Mouse (Mus musculus): ENCODE measurements around the gene Cldn24.

Gene Cldn24

DNA sequence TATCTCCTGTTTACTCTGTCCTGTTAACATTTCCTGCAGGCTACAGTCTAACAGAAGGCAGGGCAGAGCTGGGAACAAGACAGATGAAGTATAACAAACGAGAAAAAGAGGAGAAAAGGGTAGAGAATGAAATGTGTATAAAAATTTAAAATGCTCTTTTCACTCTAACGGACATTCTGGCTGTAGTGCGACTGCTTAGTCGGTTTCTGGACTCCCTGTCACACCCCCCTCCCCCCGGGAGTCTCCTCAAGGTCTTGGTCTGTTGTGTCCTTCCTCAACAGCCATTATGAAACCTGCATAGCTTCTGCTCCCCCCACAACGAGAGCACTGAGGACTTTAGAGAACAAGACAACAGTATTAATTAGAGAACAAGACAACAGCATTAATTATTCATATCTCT is 10.7 kb downstream of the Cldn24 start:
- no peak for DNase-seq

DNA sequence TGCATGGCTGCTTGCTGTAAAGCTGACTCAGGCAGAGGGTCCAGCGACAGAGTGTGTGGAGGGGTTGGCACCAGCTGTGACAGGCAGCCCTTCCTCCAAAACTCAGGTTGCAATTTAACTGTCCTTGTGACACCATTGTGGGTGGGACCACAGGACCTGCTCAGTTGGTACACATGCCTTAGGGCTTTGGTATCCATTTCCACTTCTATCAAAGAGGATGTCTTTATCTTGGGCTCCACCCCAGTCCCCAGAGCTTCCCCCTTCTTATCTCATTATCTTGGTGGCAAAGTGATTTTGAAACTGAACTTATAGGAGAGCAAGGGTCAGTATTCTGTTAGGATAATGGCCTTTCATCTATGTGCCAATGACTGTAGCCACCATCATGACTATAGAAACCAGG is 12.0 kb downstream of the Cldn24 start:
- DNase-seq: no peak

- no peak for DNase-seq
Observed at GRCm38 (mm10) chr8:47843063-47843462, 21.1 kb downstream of the Cldn24 start.

- DNase-seq: no peak
Observed at GRCm38 (mm10) chr8:47843651-47844050, 21.7 kb downstream of the Cldn24 start.

- no peak for DNase-seq
Observed at GRCm38 (mm10) chr8:47845956-47846355, 24.0 kb downstream of the Cldn24 start.

DNA sequence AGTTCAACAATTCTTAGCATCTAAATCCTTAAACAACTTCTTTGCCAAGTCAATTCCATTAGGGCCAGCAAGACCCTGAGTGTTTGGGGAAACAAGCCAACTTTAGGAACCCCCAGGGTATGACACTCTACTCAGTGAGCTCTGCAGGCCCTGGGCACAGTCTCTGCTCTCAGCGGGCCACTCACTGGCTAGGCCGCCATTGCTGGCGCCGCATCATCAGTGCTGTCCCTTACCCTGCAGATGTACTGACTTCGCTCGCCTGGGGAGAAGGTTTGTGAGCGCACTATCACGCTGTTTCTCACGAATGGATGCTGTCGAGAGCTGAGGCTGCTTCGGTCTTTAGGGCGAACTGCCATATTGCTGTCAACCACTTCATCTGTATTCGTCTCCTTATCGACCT is 25.2 kb downstream of the Cldn24 start:
- DNase-seq: no peak

DNA sequence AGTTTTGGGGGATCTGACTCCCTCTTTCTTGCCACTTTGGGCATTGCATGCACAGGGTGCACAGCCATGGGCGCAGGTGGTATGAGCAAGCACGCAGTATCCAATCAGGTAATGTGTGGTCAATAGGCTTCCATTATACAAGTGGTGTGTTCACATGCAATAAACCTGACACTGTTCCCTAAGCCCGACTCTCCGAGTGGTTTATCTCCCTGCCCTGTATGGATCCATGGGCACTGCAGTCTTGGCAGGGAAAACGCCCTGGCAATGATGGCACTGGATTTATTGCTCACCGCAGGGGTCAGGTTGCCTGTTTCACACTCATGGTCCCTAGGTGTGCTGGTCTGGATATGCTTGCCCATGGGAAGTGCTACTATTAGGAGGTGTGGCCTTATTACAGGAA is 26.0 kb downstream of the Cldn24 start:
- no peak for DNase-seq

- no peak for DNase-seq
Observed at GRCm38 (mm10) chr8:47849842-47850241, 27.9 kb downstream of the Cldn24 start.

GRCm38 (mm10) chr8:47851824-47852502 is 30.0 kb downstream of the Cldn24 start:
- DNase-seq: peak; percentile 24

- DNase-seq: no peak
Observed at GRCm38 (mm10) chr8:47852737-47853136, 30.8 kb downstream of the Cldn24 start.

- no peak for DNase-seq
Observed at GRCm38 (mm10) chr8:47853356-47853755, 31.4 kb downstream of the Cldn24 start.

- DNase-seq: peak; percentile 36
Observed at GRCm38 (mm10) chr8:47859259-47859658, 37.3 kb downstream of the Cldn24 start.

GRCm38 (mm10) chr8:47866568-47866967 is 44.6 kb downstream of the Cldn24 start:
- no peak for DNase-seq

DNA sequence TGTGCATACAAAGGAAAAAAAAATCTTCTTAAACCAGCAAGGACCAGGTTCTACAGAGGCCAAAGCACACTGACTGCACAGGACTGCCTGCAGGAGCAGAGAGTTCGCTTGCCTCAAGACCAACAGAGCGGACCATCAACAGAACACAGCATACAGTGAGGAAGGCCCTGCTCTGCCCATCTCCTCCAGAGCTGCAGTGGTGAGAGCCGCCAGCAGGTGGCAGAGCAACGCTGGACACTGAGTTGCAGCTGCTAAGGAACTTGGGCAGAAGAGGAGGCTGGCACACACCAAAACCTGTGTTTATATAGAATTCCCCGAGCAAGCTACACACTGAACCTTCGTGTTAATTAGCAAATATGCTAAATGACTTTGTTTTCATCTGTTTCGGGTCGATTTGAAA is 45.1 kb downstream of the Cldn24 start:
- DNase-seq: peak; percentile 85
